Mouse (Mus musculus): Measurements from ENCODE around the gene C2cd6. TPM values are rescaled to one million over a fixed set of nuclear protein-coding genes. Genes with fewer than 3 reads are reported as not detected.

The C2cd6 gene
- polyA plus RNA-seq (2012; rRNA removed) (not detected in 2 replicates), polyA plus RNA-seq (2014; fragmentation: Nextera tagmentation; extraction: Ambion mirVana) (not detected in 2 replicates)

DNA sequence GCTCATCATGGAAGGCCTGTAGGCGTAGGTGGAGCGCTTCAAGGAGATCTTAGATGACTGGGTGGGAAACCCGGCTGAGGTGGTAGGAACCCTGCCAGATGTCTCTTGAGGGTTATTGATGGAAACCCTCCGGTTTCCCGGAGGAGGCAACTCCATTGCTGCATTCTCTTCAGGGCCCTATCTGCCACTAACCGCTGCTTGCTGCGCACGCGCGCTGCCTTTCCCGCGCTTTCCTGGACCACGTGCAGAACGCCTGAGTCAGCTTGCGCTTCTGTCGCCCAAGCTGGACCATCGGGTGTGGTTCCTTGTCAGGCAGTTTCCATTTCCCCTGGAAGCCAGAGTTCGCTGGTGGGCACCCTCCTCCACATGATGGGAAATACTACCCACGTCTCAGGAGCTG lies at the start of gene C2cd6:
TSS of gene C2cd6 (minus strand) at position 196 of the 400 bp plus-strand sequence.
- DNase-seq (ENCODE audit: low spot score) (no peak), ATAC-seq (ENCODE audit: low FRiP score, low read depth) (no peak)
- H3K4me2 ChIP-seq (replicated peaks; ENCODE audit: low read depth, low read length, severe bottlenecking) = no peak within 1 kb of the TSS
- no peak within 1 kb of the TSS for H3K4me3 ChIP-seq (replicated peaks; ENCODE audit: low read length)
- no peak within 1 kb of the TSS for H3K27ac ChIP-seq (replicated peaks; ENCODE audit: low read depth, low read length)
- 92% methylated on average over 19 of the region's 19 CpGs for WGBS
- peaks cover 5% of the 10 kb centered on the region for H3K36me3 ChIP-seq (ENCODE audit: control insufficient read depth, insufficient read depth, low read length)
- H3K9me3 ChIP-seq (ENCODE audit: control insufficient read depth, low read length) = no peaks in the 10 kb centered on the region
- H3K4me1 ChIP-seq (ENCODE audit: control insufficient read depth, insufficient read depth, low read length) = no peaks in the 10 kb centered on the region
- TF ChIP-seq POLR2A (IDR thresholded peaks at IDR 0.05; ENCODE audit: borderline replicate concordance, extremely low read depth, insufficient read depth, insufficient read length) = no peak
- no peaks in the 10 kb centered on the region for H3K27me3 ChIP-seq (ENCODE audit: control insufficient read depth, insufficient read depth, low read length)
- no peak within 1 kb of the TSS for H3K9ac ChIP-seq (ENCODE audit: low read depth, low read length, severe bottlenecking)

DNA sequence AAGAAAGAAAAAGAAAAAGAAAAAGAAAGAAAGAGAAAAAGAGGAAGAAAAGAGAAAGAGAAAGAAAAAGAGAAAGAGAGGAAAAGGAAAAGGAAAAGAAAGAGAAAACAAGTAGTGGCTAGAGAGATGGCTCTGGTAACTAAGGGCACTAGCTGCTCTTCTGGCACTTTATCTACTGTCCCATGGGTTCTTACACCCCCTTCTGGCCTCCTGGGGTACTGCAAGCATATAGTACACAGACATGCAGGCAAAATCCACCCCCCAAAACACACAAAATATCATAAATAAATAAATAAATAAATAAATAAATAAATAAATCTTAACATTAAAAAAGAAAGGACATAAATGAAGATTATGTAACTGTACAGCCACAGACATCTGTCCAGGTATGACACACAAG lies 48.1 kb upstream of the C2cd6 start:
- no peak for ATAC-seq (ENCODE audit: low FRiP score, low read depth)
- no peak overlapping the region for H3K4me2 ChIP-seq (replicated peaks; ENCODE audit: low read depth, low read length, severe bottlenecking)
- H3K9ac ChIP-seq (ENCODE audit: low read depth, low read length, severe bottlenecking) = no peak overlapping the region
- DNase-seq (ENCODE audit: low spot score) = peak; percentile 55
- H3K4me1 ChIP-seq (ENCODE audit: control insufficient read depth, insufficient read depth, low read length) = no peaks in the 10 kb centered on the region
- no peaks in the 10 kb centered on the region for H3K27me3 ChIP-seq (ENCODE audit: control insufficient read depth, insufficient read depth, low read length)
- H3K9me3 ChIP-seq (ENCODE audit: control insufficient read depth, low read length) = no peaks in the 10 kb centered on the region
- TF ChIP-seq POLR2A (IDR thresholded peaks at IDR 0.05; ENCODE audit: borderline replicate concordance, extremely low read depth, insufficient read depth, insufficient read length) = no peak
- no peaks in the 10 kb centered on the region for H3K36me3 ChIP-seq (ENCODE audit: control insufficient read depth, insufficient read depth, low read length)
- no peak overlapping the region for H3K4me3 ChIP-seq (replicated peaks; ENCODE audit: low read length)
- no peak overlapping the region for H3K27ac ChIP-seq (replicated peaks; ENCODE audit: low read depth, low read length)

DNA sequence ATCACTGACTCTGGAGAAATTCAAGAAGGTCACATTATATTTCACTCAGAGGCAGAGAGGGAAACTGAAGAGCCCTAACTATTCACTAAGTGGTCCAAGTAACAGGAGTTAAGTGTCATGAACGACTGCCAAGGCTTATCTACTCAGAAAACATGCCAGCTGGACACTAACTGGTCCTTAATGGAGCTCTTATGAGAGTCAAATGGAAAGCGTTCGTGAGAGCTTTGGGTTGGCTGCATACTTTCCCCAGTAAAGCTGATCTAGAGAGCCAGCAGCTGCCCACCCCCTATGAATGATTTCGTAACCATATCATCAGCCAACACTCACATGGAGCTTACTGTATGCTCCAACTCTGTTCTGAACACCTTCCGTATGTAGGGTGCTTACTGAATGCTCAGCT lies 39.7 kb upstream of the C2cd6 start:
- no peak overlapping the region for H3K4me2 ChIP-seq (replicated peaks; ENCODE audit: low read depth, low read length, severe bottlenecking)
- no peaks in the 10 kb centered on the region for H3K4me1 ChIP-seq (ENCODE audit: control insufficient read depth, insufficient read depth, low read length)
- H3K27me3 ChIP-seq (ENCODE audit: control insufficient read depth, insufficient read depth, low read length) = no peaks in the 10 kb centered on the region
- no peak for DNase-seq (ENCODE audit: low spot score)
- ATAC-seq (ENCODE audit: low FRiP score, low read depth) = no peak
- H3K4me3 ChIP-seq (replicated peaks; ENCODE audit: low read length) = no peak overlapping the region
- TF ChIP-seq POLR2A (IDR thresholded peaks at IDR 0.05; ENCODE audit: borderline replicate concordance, extremely low read depth, insufficient read depth, insufficient read length) = no peak
- no peak overlapping the region for H3K9ac ChIP-seq (ENCODE audit: low read depth, low read length, severe bottlenecking)
- WGBS = 83% methylated on average over 5 of the region's 5 CpGs
- H3K27ac ChIP-seq (replicated peaks; ENCODE audit: low read depth, low read length) = no peak overlapping the region
- no peaks in the 10 kb centered on the region for H3K36me3 ChIP-seq (ENCODE audit: control insufficient read depth, insufficient read depth, low read length)
- H3K9me3 ChIP-seq (ENCODE audit: control insufficient read depth, low read length) = no peaks in the 10 kb centered on the region

DNA sequence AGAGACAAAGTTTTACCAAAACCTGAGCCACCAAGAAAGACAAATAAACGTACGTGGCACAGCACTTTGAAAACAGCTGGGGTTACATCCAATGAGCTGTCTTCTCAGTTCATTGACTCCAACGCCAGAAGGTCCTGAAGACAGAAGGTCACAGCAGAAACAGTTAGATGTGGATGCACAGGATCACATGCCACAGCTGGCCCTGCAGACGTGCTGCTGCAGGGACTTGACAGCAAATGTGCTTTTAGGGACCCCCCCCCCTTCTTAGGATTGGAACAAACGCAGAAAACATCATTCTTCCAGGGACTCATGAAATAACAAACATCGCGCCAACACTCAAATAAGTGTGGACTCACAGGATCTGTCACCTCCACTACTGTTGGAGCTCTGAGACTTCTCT lies 34.2 kb upstream of the C2cd6 start:
- ATAC-seq (ENCODE audit: low FRiP score, low read depth) = no peak
- Histone ChIP-seq H3K9me3 (ENCODE audit: control insufficient read depth, low read length) (no peaks in the 10 kb centered on the region), H3K36me3 (ENCODE audit: control insufficient read depth, insufficient read depth, low read length) (no peaks in the 10 kb centered on the region), H3K4me2 (replicated peaks; ENCODE audit: low read depth, low read length, severe bottlenecking) (no peak overlapping the region), H3K4me3 (replicated peaks; ENCODE audit: low read length) (no peak overlapping the region), H3K9ac (ENCODE audit: low read depth, low read length, severe bottlenecking) (no peak overlapping the region), H3K27ac (replicated peaks; ENCODE audit: low read depth, low read length) (no peak overlapping the region), H3K27me3 (ENCODE audit: control insufficient read depth, insufficient read depth, low read length) (no peaks in the 10 kb centered on the region), H3K4me1 (ENCODE audit: control insufficient read depth, insufficient read depth, low read length) (no peaks in the 10 kb centered on the region)
- TF ChIP-seq POLR2A (IDR thresholded peaks at IDR 0.05; ENCODE audit: borderline replicate concordance, extremely low read depth, insufficient read depth, insufficient read length) = no peak
- no peak for DNase-seq (ENCODE audit: low spot score)
- 70% methylated on average over 7 of the region's 7 CpGs for WGBS

DNA sequence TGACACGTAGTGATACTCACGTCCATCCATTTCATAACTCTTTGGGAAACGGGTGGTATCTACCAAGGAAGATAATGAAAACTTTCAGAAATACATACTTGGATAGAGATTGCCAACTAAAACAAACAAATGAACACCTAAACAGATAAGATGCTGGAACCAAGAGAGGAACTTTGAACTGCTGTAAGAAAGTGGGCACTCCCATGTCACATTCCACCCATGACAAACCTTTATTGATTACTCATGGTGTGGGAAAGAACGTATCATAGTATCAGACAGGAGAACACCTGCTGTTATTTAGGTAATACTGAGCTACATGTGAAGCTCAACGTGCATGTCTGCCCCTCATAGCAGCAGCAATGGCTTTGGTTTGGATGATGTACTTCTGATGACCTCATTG lies 30.9 kb upstream of the C2cd6 start:
- WGBS = 67% methylated on average over 5 of the region's 5 CpGs
- no peak overlapping the region for H3K4me3 ChIP-seq (replicated peaks; ENCODE audit: low read length)
- no peak for ATAC-seq (ENCODE audit: low FRiP score, low read depth)
- no peak for DNase-seq (ENCODE audit: low spot score)
- H3K36me3 ChIP-seq (ENCODE audit: control insufficient read depth, insufficient read depth, low read length) = no peaks in the 10 kb centered on the region
- no peak overlapping the region for H3K27ac ChIP-seq (replicated peaks; ENCODE audit: low read depth, low read length)
- H3K9me3 ChIP-seq (ENCODE audit: control insufficient read depth, low read length) = no peaks in the 10 kb centered on the region
- no peaks in the 10 kb centered on the region for H3K4me1 ChIP-seq (ENCODE audit: control insufficient read depth, insufficient read depth, low read length)
- H3K4me2 ChIP-seq (replicated peaks; ENCODE audit: low read depth, low read length, severe bottlenecking) = no peak overlapping the region
- TF ChIP-seq POLR2A (IDR thresholded peaks at IDR 0.05; ENCODE audit: borderline replicate concordance, extremely low read depth, insufficient read depth, insufficient read length) = no peak
- H3K27me3 ChIP-seq (ENCODE audit: control insufficient read depth, insufficient read depth, low read length) = no peaks in the 10 kb centered on the region
- H3K9ac ChIP-seq (ENCODE audit: low read depth, low read length, severe bottlenecking) = no peak overlapping the region

Data from limb, embryonic 14.5 days (tissue).